Mouse (Mus musculus) heart, postnatal 0 days (tissue): ENCODE data around the gene Ctla4.

Experiments
- CTCF ChIP-seq: IDR thresholded peaks from 2 replicates; pipeline ENCODE4 v1.5.1; 2016; ENCODE audit warnings: antibody characterized with exemption, control low read depth, low read depth
- EP300 ChIP-seq: IDR thresholded peaks from 2 replicates; pipeline ENCODE4 v1.6.1; 2016; ENCODE audit warnings: antibody characterized with exemption, low read depth

GRCm38 (mm10) chr1:60849816-60850215 lies 37.0 kb upstream of the Ctla4 start:
- TF ChIP-seq CTCF (no peak), EP300 (no peak)
